Mouse (Mus musculus) monocyte, adult 59 days (primary cell): ENCODE data around the gene Tmed4. TPM values are rescaled to one million over a fixed set of nuclear protein-coding genes. Genes with fewer than 3 reads are reported as not detected.

Experiments
- total RNA-seq, 2 experiments: library from RNA; stranded (reverse); gene quantifications; one replicate each; pipeline ENCODE4 v1.2.4; 2023

The Tmed4 gene
- 10 to 100 TPM; 41.3 to 44.7 TPM for total RNA-seq

GRCm38 (mm10) chr11:6274387-6275093 is at the start of gene Tmed4:
TSS of gene Tmed4 (minus strand) at chr11:6274870.

GRCm38 (mm10) chr11:6291401-6292115 is 16.9 kb upstream of the Tmed4 start, which contains the start of gene Ogdh:
TSS of gene Ogdh (plus strand) at chr11:6291633.

GRCm38 (mm10) chr11:6267320-6268254 is 7.1 kb downstream of the Tmed4 start, which contains the start of gene Ddx56:
TSS of gene Ddx56 (minus strand) at chr11:6267772.

GRCm38 (mm10) chr11:6230012-6230411 is 44.7 kb downstream of the Tmed4 start, which contains the start of gene Npc1l1:
TSS of gene Npc1l1 (minus strand) at chr11:6230143.

Other genes starting within 250 kb of the Tmed4 start
- 1 to 10 TPM; 1.7 to 2.4 TPM for gene Camk2b, start 208.5 kb downstream of the Tmed4 start, total RNA-seq
- not detected for gene A730071L15Rik, start 74.8 kb downstream of the Tmed4 start, total RNA-seq
- 10 to 100 TPM; 39.6 to 42.5 TPM for gene Nudcd3, start 74.5 kb downstream of the Tmed4 start, total RNA-seq
- under 1 TPM in 1 of 2 experiments, not detected in 1; 0.12 TPM for gene Npc1l1, start 44.7 kb downstream of the Tmed4 start, total RNA-seq
- 10 to 100 TPM; 31.4 to 32.1 TPM for gene Ddx56, start 7.1 kb downstream of the Tmed4 start, total RNA-seq
- gene Ogdh, start 16.8 kb upstream of the Tmed4 start, total RNA-seq, result 100 to 1,000 TPM; 151 to 152 TPM
- 100 to 1,000 TPM; 127 to 142 TPM for gene Zmiz2, start 114.2 kb upstream of the Tmed4 start, total RNA-seq
- 1,000 to 10,000 TPM in 1 of 2 experiments, 100 to 1,000 TPM in 1; 735 to 1,042 TPM for gene Ppia, start 140.6 kb upstream of the Tmed4 start, total RNA-seq
- 10 to 100 TPM; 29.2 to 34.9 TPM for gene H2afv, start 169.6 kb upstream of the Tmed4 start, total RNA-seq
- gene Purb, start 201.0 kb upstream of the Tmed4 start, total RNA-seq, result 10 to 100 TPM; 44.9 to 45.6 TPM
- 100 to 1,000 TPM; 690 to 791 TPM for gene Myo1g, start 246.1 kb upstream of the Tmed4 start, total RNA-seq